Mouse (Mus musculus) cerebellum, adult 2 months (tissue): ENCODE data around the gene Capzb. TPM values are rescaled to one million over a fixed set of nuclear protein-coding genes. Genes with fewer than 3 reads are reported as not detected.
A peak's percentile ranks its signal among the peaks of the same experiment; 100 is the strongest.

Experiments
- DNase-seq, 2 experiments: peaks; one replicate each; pipeline ENCODE4 v3.0.0; 2021
- H3K27ac ChIP-seq: fragments of 200-500 bp; 2 replicates; pipeline ENCODE4 v1.5.1; 2012; ENCODE audit warnings: low read length, control low read depth, inconsistent platforms; ENCODE audit not compliant: insufficient read depth
- H3K27me3 ChIP-seq: fragments of 200-500 bp; 2 replicates; pipeline ENCODE4 v1.6.1; 2012; ENCODE audit warnings: inconsistent platforms, mild to moderate bottlenecking, low read length, moderate library complexity; ENCODE audit not compliant: control insufficient read depth, insufficient read depth
- H3K4me1 ChIP-seq: fragments of 200-500 bp; 2 replicates; pipeline ENCODE4 v1.6.1; 2011; ENCODE audit warnings: low read length; ENCODE audit not compliant: control insufficient read depth, insufficient read depth
- H3K4me3 ChIP-seq: fragments of 200-500 bp; replicated peaks from 2 replicates; pipeline ENCODE3; 2011; ENCODE audit warnings: mild to moderate bottlenecking, low read depth, low read length, control low read depth; ENCODE audit not compliant: insufficient read depth
- CTCF ChIP-seq: fragments of 200-500 bp; IDR thresholded peaks from 2 replicates; pipeline ENCODE4 v1.5.1; 2011; ENCODE audit warnings: low read depth, mild to moderate bottlenecking, control low read depth, low read length, moderate library complexity, borderline replicate concordance; ENCODE audit not compliant: insufficient read depth
- POLR2A ChIP-seq: fragments of 200-500 bp; IDR thresholded peaks from 2 replicates; pipeline ENCODE4 v1.6.1; 2011; ENCODE audit warnings: low read length, control low read depth, borderline replicate concordance; ENCODE audit not compliant: insufficient read depth
- WGBS: fragments of 180-500 bp; shearing (Covaris S2); methylation state at CpG from one replicate; pipeline ENCODE4 v1.1.7; 2018; 5-methylcytosine and 5-hydroxymethylcytosine counted together
- polyA plus RNA-seq: library from polyadenylated mRNA; depleted of rRNA; stranded (reverse); fragments of >200 nt; gene quantifications from 2 replicates; pipeline ENCODE4 v1.2.3, GENCODE M21; 2012

The Capzb gene
- polyA plus RNA-seq, 1 experiment, result 220 TPM

DNA sequence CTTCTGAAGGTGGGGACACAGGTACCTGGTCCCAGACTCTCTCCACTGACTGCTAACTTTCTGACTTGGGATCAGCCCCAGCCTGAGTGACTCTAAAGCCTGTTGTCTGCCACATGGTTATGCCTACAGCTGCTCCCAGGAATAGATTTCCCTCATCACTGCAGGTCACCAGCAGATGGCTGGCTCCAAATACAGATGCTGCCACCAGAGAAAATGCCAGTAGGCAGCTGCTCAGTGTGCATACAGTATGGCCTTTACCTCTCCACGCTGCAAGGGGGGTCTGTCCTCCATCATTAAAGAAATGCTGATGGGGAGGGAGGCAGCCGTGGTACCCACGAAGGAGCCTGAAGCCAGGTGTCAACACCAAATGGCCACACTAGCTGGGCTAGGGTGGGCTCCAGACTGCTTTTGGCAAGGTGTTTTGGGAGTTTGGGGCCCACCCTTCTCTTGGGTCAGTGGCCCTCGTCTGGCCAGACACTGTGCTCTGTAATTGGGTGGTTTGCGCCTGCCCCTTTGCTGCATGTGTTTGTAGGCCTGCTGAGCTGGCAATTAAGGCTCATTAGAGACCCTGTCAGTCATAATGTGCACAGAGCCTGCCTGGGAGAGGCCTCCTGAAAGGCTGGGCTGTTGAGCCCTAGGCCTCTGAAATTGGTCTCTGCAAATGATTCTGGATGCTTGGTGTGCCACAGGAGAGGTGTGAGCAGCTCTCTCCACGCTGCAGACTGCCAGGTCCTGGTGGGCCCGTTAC is 53.6 kb downstream of the Capzb start:
- Histone ChIP-seq H3K27ac (no peak overlapping the region), H3K4me1 (peaks cover 58% of the 10 kb centered on the region), H3K4me3 (no peak overlapping the region), H3K27me3 (no peaks in the 10 kb centered on the region)
- no peak for DNase-seq
- 49% methylated on average over 7 of the region's 7 CpGs for WGBS
- no peak for TF ChIP-seq POLR2A
- TF ChIP-seq CTCF, result no peak

DNA sequence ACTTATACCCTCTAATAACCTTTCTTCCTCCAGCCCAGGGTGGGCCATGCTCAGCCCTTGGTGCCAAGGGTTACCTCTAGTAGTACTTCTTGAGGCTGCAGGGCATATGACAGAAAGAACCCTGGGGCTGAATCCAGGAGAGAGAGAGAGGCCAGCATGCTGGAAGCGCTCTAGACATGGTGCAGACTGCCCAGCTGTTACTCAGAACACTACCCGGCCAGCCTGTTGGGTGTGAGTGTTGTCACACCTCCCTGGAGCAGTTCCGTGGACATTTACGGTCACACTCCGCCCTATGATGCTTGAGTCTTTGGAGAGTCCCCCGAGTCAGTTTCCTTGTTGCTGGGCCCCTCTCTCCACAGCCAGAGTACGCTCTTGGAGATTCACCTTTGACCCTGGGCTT is 55.3 kb downstream of the Capzb start:
- Histone ChIP-seq H3K27me3 (no peaks in the 10 kb centered on the region), H3K4me1 (peaks cover 50% of the 10 kb centered on the region), H3K4me3 (no peak overlapping the region), H3K27ac (no peak overlapping the region)
- TF ChIP-seq POLR2A, result no peak
- no peak for TF ChIP-seq CTCF
- DNase-seq, result no peak
- 72% methylated on average over 7 of the region's 7 CpGs for WGBS

DNA sequence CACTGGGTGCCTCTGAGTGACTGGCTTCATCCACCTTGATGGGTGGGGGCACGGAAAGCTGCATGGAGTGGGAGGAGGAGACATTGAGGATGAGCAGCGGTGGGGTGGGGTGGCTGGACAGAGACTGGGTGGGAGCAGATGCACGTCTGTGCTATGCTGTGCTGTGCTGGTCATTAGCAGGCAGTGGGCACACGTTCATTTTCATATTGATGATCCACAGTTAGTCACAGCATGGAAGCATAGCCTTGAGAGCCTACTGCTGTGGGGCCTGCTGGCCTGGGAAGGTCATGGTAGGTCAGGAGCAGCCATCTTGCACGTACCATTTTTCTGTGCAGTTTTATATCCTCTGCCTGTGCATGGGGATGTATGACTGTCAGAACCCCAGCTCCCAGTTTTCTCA is 56.0 kb downstream of the Capzb start:
- Histone ChIP-seq H3K4me3 (no peak overlapping the region), H3K27me3 (no peaks in the 10 kb centered on the region), H3K27ac (no peak overlapping the region), H3K4me1 (peaks cover 51% of the 10 kb centered on the region)
- no peak for DNase-seq
- 51% methylated on average over 5 of the region's 5 CpGs for WGBS
- TF ChIP-seq POLR2A (no peak), CTCF (no peak)

DNA sequence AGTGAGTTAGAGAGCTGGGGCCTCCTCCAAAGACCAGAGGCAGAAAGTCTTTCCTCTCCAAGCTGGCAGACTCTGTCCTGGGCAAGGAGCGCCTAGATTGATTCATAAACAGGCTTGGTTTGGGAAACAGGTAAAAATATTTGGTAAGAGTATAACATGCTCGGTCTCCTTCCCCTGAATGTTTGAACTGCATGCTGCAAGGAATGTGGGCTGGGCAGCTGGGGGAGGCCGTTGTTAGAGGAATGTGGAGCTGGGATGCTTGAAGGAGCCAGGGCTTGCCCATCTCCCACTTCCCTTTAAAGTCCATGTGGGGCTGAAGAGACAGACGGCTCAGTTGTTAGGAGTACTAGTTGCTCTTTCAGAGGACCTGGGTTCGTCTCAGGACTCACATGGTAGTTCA is 57.3 kb downstream of the Capzb start:
- Histone ChIP-seq H3K27me3 (no peaks in the 10 kb centered on the region), H3K27ac (no peak overlapping the region), H3K4me3 (no peak overlapping the region), H3K4me1 (peaks cover 51% of the 10 kb centered on the region)
- 75% methylated on average over 5 of the region's 5 CpGs for WGBS
- TF ChIP-seq POLR2A (no peak), CTCF (no peak)
- DNase-seq, result no peak

DNA sequence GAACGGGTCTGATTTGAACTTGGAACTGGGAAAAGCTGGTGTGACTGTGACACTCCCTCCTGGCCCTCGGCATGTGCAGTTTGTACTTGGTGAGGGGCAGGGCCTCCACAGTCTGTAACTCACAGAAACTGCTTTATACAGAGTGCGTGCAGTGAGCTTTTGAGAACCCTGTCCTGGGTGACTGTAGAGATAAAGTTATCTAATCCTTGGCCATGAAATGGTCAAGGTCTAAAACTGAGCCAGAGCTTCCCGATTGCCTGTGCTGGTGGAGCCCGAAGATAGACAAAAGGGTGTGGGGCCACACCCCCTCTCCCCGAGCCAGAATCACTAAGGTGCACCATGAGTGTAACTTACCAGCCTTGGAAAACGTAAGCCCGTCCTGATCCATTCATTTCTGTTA is 58.2 kb downstream of the Capzb start:
- Histone ChIP-seq H3K27ac (no peak overlapping the region), H3K4me3 (no peak overlapping the region), H3K27me3 (no peaks in the 10 kb centered on the region), H3K4me1 (peaks cover 43% of the 10 kb centered on the region)
- TF ChIP-seq CTCF (no peak), POLR2A (no peak)
- no peak for DNase-seq
- WGBS, result 75% methylated on average over 8 of the region's 8 CpGs

DNA sequence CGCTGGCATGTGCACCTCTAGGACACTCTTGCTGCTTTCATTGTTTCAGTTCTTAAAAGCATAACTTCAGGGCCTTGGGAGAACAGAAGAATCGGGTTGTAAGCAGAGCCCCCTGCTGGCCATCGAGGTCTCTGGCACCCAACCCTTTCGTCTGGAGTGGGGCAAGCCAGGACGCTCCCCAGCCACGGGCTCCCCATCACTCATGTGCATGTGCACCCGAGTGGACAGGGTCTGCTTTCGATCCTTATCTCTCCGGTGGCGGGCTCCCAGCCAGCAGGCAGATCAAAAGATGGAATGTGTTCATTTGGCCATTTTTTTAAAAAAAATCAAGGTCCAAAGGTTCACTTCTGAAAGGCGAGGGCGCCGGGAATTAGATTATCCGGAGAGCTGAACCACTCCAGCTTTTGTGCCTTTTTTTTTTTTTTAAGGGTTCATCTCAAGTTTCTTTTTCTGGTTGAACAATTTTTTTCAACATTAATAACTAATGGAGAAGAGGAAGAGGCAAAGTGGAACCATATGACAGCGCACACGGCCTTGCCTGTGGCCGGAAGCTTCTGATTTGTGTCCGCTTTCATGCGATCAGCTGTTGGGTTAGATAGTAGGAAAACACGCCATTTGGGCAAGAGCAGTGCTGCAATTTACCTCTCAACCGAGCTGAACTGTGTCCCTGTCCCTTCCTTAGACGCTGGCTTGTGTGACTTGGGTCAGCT is 59.5 kb downstream of the Capzb start:
- Histone ChIP-seq H3K27ac (no peak overlapping the region), H3K27me3 (no peaks in the 10 kb centered on the region), H3K4me3 (no peak overlapping the region), H3K4me1 (peaks cover 29% of the 10 kb centered on the region)
- WGBS, result 54% methylated on average over 22 of the region's 22 CpGs
- peak; percentile 79 for TF ChIP-seq CTCF
- TF ChIP-seq POLR2A, result no peak
- peak; percentile 73 to 82 for DNase-seq

DNA sequence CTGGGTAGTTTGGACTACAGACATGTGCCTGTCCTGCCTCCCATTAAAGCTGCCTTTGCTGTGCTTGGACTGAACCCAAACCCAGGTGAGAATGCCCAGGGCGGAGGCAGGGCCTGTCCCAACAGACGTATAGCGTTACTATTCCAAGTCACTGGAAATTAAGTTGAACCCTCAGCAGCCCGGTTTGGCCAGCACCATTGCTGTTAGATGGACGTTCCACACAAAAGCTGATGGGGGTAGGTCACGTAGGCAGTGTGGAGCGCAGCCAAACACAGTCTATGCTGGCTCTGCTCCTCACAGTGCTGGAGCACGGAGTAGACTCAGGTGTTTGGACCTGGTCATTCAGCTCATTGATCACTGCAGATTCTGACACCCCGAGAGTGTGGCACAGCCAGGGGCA is 60.5 kb downstream of the Capzb start:
- WGBS, result 24% methylated on average over 9 of the region's 9 CpGs
- Histone ChIP-seq H3K4me1 (peaks cover 19% of the 10 kb centered on the region), H3K27ac (no peak overlapping the region), H3K27me3 (no peaks in the 10 kb centered on the region), H3K4me3 (no peak overlapping the region)
- DNase-seq, result peak in 1 of 2 experiments; percentile 51
- TF ChIP-seq CTCF, result no peak
- TF ChIP-seq POLR2A, result no peak

DNA sequence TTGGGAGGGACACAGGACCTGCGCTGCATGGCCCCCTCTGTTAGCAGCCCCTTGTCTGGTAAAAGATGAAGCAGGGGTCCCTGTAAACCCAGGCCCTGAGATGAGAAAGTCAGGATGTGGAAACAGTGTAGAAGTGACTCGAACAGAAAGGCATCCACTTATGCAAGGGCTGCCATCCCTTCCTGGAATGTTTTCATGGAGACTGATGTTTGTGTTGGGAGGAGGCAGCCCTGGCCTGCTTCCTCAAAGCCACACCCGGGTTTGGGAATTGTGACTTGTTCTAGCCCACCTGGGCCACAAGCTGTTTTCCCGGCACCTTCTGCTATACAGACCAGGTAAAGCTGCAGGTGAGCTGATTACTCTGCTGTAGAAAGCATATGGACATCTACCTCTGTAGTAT is 63.4 kb downstream of the Capzb start:
- H3K27me3 ChIP-seq, result no peaks in the 10 kb centered on the region
- H3K4me3 ChIP-seq, result no peak overlapping the region
- DNase-seq, result no peak
- H3K27ac ChIP-seq, result no peak overlapping the region
- WGBS, result 86% methylated on average over 4 of the region's 4 CpGs
- peaks cover 13% of the 10 kb centered on the region for H3K4me1 ChIP-seq
- TF ChIP-seq POLR2A (no peak), CTCF (no peak)
